Mouse (Mus musculus) adrenal gland, postnatal 10 days (tissue): ENCODE data around the gene Ddx42. TPM values are rescaled to one million over a fixed set of nuclear protein-coding genes. Genes with fewer than 3 reads are reported as not detected.

Experiments used
- total RNA-seq, 2 experiments: library from RNA; stranded (reverse); gene quantifications; 2 replicates each; pipeline ENCODE4 v1.2.3; 2021

Gene Ddx42
- total RNA-seq, 2 experiments from 2014 or later: 49.0 to 54.0 TPM

Other genes with a start within 250 kb of the Ddx42 start
- gene Ace, start 249.0 kb upstream of the Ddx42 start, total RNA-seq: 10 to 100 TPM; 12.9 to 15.4 TPM
- not detected for gene Ace3, start 222.3 kb upstream of the Ddx42 start, total RNA-seq
- gene Kcnh6, start 208.8 kb upstream of the Ddx42 start, total RNA-seq: under 1 TPM; 0.24 to 0.61 TPM
- gene Dcaf7, start 180.1 kb upstream of the Ddx42 start, total RNA-seq: 10 to 100 TPM; 54.3 to 56.1 TPM
- gene Taco1, start 150.9 kb upstream of the Ddx42 start, total RNA-seq: 10 to 100 TPM; 40.8 to 52.4 TPM
- 10 to 100 TPM; 44.3 to 48.8 TPM for gene Map3k3, start 132.3 kb upstream of the Ddx42 start, total RNA-seq
- gene Gm10840, start 56.1 kb upstream of the Ddx42 start, total RNA-seq: not detected
- 10 to 100 TPM; 40.4 to 43.1 TPM for gene Limd2, start 56.1 kb upstream of the Ddx42 start, total RNA-seq
- 10 to 100 TPM; 12.1 to 16.1 TPM for gene Strada, start 14.8 kb upstream of the Ddx42 start, total RNA-seq
- 10 to 100 TPM; 75.9 to 86.3 TPM for gene Ccdc47, start 582 bp upstream of the Ddx42 start, total RNA-seq
- 10 to 100 TPM; 55.4 to 57.0 TPM for gene Ftsj3, start 39.2 kb downstream of the Ddx42 start, total RNA-seq
- gene Psmc5, start 39.2 kb downstream of the Ddx42 start, total RNA-seq: 100 to 1,000 TPM; 121 to 129 TPM
- 10 to 100 TPM; 77.9 to 83.2 TPM for gene Smarcd2, start 56.0 kb downstream of the Ddx42 start, total RNA-seq
- under 1 TPM; 0.15 to 0.33 TPM for gene Tcam1, start 59.7 kb downstream of the Ddx42 start, total RNA-seq
- gene Gh, start 84.9 kb downstream of the Ddx42 start, total RNA-seq: not detected
- 10 to 100 TPM; 10.9 to 11.6 TPM for gene Cd79b, start 97.8 kb downstream of the Ddx42 start, total RNA-seq
- gene Scn4a, start 136.4 kb downstream of the Ddx42 start, total RNA-seq: 10 to 100 TPM in 1 of 2 experiments, 1 to 10 TPM in 1; 2.0 to 13.3 TPM
- 1 to 10 TPM in 1 of 2 experiments, not detected in 1; 1.2 TPM for gene Prr29, start 148.5 kb downstream of the Ddx42 start, total RNA-seq
- 10 to 100 TPM; 28.0 to 31.9 TPM for gene Icam2, start 171.1 kb downstream of the Ddx42 start, total RNA-seq